Mouse (Mus musculus) liver, adult 2 months (tissue): ENCODE data around the gene Nat14.

ENCODE experiments used
- CTCF ChIP-seq: fragments of 200-500 bp; IDR thresholded peaks from 2 replicates; pipeline ENCODE4 v1.5.1; 2011; ENCODE audit warnings: low read depth, low read length, control low read depth
- POLR2A ChIP-seq: fragments of 200-500 bp; IDR thresholded peaks from 2 replicates; pipeline ENCODE4 v1.6.1; 2011; ENCODE audit warnings: low read length, control low read depth; ENCODE audit not compliant: insufficient read depth; ENCODE audit errors: extremely low read depth

- no peak for TF ChIP-seq POLR2A
- TF ChIP-seq CTCF = peak; percentile 89
Observed at GRCm38 (mm10) chr7:4938456-4938855, 16.6 kb downstream of the Nat14 start.
